Mouse (Mus musculus) ES-CJ7 (cell line): ENCODE data around the gene Kif2c.
A peak's percentile ranks its signal among the peaks of the same experiment; 100 is the strongest.

Experiments used
- DNase-seq: peaks from one replicate; pipeline ENCODE4 v3.0.0; 2011; ENCODE audit warnings: low read depth, low spot score

The Kif2c gene

DNA sequence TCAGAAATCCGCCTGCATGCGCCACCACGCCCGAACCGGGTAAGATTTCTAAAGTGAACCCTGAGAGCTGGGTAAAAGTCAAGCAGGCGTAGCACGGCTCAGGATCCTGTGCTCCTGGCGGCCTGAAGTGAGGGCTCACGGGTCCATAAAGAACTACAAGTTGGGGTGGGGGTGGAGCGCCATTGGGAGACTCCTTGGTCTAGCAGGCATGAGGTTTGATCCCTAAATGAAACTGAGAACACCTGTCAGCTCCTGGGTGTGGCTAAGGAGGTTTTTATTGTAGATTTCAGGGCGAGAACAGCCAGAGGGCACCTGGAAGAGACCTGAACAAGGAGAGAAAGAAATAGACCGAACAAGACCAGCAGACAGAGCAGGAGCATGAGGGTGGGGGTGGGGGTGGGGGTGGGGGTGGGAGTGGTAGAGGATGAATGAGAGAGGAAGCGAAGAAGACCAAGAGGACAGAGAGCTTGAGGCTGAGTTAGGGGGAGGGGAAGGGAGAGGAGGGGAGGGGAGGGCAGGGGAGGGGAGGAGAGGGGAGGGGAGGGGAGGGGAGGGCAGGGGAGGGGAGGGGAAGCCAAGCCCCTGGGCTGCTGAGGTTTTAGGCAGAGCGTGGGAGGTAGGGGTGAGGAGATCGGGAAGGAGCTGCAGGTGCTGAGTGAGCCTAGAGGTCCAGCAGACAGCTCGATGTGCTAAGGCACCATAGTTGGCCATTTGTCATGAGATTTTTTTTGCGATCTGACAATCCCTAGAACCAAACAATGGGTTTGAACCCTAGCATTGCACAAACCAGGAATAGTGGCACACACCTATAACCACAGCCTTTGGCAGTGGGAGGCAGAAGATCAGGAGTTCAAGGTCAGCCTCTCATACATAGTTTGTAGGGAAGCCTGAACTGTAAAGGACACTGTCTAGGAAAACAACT, 43.9 kb downstream of the Kif2c start:
- peak; percentile 92 for DNase-seq

DNA sequence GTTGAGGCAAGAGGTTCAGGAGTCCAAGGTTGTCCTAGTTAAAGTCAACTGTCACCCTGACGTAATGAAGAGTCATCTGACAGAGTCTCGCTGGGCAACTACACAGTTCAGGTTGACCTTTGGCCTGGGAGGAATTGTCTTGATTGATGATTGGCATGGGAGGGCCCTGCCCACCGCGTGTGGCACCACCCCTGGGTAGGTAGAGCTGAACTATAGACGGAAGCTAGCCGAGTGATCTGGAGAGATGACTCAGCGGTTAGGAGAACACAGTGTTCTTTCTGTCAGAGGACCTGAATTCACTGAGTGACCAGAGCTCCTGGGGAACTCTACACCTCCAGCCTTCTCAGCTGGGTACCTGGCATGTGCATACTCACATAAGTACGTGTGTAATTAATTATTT, 46.4 kb downstream of the Kif2c start:
- DNase-seq, result peak; percentile 77

DNA sequence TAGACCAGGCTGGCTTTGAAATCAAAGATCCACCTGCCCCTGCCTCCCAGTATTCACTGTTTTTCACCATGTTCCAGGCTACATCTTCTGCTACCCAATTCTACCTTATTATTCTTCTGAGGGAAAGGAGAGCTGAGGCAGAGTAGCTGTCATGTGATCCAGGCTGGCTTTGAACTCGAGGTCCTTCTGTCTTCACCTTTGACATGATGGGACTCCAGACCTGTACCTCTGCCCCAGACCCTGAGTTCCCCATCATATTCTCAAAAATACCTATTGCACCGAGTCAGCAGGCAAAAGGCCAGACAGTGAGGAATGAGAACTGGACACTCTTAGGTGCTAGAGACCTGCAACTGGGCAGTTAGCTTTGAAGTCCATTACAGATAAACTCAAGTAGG, 47.8 kb downstream of the Kif2c start:
- DNase-seq, result no peak

DNA sequence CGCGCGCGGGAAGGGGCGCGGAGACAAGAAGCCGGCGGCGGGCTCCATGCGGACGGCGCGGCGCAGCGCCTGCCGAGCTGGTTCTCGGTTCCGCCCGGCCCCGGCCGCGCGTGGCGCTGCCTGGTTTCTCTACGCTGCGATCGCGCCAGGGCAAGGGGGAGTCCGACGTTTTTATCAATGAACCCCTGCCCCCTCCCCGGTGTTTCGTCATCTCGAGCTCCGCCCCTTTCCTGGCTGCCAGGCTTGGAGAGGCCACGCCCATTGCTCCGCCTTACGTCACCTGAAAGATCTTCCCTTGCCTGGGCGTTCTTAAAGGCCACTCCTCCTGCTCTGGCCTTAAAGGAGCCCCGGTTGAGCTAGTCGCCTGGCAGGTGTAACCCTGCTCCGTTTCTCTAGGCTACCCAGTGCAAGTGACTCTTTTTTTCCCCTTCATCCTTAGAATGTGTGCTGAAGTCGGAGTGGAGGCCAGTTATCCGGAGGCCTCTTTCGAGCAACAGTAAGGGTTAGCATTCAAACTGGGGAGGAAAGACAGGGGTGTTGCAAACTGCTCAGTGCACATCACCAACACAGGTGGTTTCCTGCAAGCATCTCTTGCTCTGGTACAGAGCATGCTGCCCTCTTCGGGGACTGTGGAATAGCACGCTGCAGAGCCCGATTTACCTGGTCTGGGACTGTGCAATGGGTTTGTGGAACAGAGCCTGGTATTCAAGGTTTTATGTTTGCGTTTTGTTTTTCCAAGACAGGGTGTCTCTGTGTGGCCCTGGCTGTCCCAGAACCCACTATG, 48.4 kb downstream of the Kif2c start, which contains the start of gene Plk3:
Plk3 (minus strand) TSS at position 147 of the 784 bp plus-strand sequence.
- peak; percentile 98 for DNase-seq

- no peak for DNase-seq
Measured at GRCm38 (mm10) chr4:117133366-117133796, 49.1 kb downstream of the Kif2c start.

DNA sequence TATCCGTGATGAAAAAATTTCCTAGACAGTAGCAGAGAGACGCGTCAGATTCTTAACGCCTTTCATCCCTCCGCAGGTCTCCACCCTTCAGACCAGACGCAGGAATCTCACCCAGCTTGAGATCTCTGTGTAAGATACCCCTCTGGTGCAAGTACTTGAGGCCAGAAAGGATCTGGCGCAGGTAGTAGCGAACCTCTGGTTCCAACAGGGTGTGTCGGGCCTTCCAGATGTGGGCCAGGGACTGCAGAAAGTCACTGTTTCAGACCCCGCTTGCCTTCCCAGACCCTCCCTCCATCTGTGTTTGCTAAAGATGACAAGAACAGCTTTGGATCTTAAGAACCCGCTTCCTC, 49.7 kb downstream of the Kif2c start:
- no peak for DNase-seq

DNA sequence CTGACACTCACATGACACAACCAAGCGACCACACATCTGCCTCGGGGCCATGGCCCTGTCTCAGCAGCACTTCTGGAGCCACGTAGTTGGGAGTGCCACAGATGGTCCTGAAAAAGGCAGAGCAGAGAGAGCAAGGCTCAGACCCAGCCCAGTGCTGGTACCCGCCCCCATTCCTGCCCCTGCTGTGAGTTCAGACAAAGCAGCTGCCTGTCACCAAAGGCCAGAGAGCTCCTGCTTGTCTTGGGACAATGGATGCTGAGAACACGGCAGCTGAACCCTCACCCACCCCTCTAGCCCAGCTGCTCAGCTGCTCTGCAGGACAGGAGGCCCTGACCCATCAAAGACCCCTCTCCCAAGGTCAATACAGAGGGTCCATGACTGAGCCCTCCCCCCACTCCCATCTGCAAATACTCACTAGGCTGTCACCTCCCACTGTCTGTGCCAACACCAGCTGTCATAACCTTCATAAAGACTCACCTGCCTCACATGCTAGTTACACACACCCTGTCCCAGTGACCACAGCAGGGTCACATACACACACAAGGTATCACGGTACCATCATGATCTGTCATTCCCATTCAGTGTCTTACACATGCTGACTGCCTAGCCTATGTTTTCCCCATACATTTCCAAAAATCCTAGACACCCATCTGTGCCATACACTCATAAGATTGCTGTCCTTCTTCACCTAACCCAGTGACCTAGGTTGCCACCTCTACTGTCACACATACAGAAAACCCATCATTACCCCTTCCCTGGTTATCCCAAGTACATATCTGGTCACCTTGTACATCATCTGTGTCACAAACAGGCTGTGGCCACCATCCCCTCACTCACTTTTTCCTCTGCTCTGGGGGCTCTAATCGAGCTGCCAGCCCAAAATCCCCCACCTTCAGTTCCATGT, 50.3 kb downstream of the Kif2c start:
- DNase-seq, result peak; percentile 93

- DNase-seq, result no peak
Measured at GRCm38 (mm10) chr4:117131198-117131597, 51.2 kb downstream of the Kif2c start.

GRCm38 (mm10) chr4:117130790-117131189, 51.6 kb downstream of the Kif2c start:
- no peak for DNase-seq

DNA sequence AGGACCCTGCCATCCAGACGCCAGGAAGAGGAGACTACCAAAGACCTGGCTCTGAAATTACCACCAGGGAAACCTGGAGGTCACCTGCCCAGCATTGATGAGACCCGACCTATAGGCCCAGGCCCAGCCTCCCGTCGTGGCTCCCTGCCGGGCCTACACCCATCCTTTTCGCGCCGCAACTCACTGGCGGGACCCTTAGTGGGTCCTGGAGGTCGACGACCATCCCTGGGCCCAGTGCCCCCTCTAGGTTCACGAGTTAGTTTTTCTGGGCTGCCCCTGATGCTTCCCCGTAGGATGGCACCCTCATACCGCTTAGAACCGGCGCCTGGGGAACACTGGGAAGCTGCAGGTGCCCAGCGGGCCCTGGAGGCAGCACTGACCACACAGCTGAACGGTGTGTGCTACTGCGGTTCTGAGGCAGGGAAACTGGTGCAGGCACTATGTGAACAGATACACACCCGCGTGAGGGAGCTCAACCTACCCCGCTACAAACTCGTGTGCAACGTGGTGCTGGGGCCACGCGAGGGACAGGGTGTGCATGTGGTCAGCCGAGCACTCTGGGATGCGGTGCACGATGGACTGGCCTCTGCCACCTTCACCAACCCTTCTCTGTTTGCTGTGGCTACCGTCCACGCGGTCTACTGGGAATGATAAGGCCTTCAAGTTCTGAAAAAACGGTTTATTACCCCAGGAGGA, 54.3 kb downstream of the Kif2c start:
- DNase-seq, result no peak

DNA sequence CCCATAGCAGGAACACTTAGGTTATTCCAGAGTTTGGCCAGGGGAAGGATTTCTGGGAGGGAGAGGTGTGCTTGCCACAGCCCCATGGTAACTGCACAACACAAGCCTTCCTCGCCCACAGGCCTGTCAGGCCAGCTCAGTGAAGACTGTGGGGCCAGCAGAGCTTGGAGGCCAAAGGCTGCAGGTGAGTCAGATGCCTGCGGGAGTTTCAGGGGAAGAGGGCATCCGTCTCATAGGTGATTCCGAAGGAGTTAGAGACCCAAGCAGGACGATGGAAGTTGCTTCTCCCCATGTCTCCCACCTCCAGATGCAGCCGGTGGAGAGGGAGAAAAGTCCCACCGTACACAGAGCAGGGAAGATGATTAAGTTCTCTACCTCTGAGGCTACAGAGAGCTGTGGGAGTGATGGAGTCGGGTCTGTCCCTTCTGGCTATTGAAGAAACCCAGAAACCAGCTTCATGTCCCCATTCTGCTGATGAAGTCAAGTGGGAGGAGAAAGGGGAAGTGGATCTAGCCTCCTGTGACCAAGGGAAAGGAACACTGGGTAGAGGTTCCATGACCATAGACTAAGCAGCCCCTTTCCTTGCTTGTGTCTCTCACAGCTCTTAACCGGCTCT, 55.7 kb downstream of the Kif2c start, which contains the start of gene Tctex1d4:
Tctex1d4 (plus strand) TSS at position 120 of the 616 bp plus-strand sequence.
- DNase-seq, result no peak

- peak; percentile 96 for DNase-seq
Measured at GRCm38 (mm10) chr4:117125910-117126674, 56.3 kb downstream of the Kif2c start.

GRCm38 (mm10) chr4:117125348-117125909, 57.0 kb downstream of the Kif2c start, which contains the start of gene Btbd19:
Btbd19 (minus strand) TSS chr4:117125725.
- peak; percentile 90 for DNase-seq

GRCm38 (mm10) chr4:117124518-117125347, 57.7 kb downstream of the Kif2c start:
- no peak for DNase-seq

DNA sequence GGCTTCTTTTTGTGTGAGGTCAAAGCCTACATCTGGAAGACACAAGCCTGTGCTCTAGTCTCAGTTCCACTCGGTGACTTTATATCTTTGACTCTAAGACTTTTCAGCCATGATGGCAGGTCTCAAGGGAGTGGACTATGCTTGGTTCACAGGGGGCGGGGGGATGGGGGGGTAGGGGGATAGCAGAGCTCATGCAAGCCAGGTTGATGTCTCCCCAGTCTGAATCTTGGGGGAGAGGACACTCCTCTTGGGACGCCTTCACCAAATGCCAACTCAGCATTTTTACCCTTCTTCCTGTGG, 58.3 kb downstream of the Kif2c start:
- no peak for DNase-seq

DNA sequence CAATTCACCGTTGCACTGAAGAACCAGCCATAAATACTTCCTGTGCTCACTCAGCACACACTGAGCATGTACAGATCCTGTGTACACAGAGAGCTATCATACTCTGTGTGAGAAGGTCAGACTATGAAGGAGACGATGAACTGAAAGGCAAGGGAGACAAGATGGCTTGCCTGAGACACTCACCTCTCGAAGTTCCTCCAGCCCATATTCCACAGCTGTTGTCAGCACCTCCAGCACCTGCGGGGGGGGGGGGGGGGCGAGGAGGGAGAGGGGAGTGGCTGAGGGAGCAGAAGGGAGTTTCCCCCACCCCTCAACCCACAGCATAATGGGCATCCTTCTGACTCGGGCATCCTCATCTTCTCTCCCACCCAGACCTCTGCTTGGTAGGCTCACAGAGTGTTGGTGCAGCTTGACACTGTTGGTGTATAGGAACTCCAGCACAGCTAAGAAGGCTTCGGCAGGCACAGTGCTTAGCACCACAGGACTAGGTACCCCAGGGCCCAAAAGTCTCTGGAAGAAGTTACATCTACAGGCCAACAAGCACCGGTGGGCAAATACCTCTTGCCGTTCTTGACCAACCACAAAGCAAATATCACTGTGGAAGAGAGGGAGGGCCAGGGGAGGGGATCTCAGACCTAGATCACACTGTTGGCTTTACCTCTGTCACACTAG, 58.8 kb downstream of the Kif2c start:
- no peak for DNase-seq

DNA sequence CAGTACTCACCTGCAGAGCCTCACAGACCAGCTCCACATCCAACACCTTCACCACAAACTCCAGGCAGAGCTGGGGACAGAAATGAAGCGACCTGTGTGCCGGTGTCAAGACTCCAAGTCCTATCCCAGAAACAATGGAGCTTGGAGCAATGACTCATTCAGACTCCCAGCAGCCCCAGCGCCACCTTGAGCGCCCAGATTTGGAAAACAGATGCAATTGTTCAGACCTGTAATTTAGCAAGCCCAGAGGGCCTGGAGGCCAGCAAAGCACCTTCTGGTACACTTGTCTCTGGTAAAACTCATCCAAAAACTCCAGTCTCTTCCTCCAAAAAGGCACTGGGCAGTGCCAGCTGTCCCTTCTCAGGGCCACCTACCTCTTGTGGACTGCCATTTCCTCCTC, 60.2 kb downstream of the Kif2c start:
- no peak for DNase-seq
